Mouse (Mus musculus) cerebellum, adult 2 months (tissue): ENCODE data around the gene Ube2n.

Experiments used
- CTCF ChIP-seq: fragments of 200-500 bp; IDR thresholded peaks from 2 replicates; pipeline ENCODE4 v1.5.1; 2011; ENCODE audit warnings: low read depth, mild to moderate bottlenecking, control low read depth, low read length, moderate library complexity, borderline replicate concordance; ENCODE audit not compliant: insufficient read depth
- POLR2A ChIP-seq: fragments of 200-500 bp; IDR thresholded peaks from 2 replicates; pipeline ENCODE4 v1.6.1; 2011; ENCODE audit warnings: low read length, control low read depth, borderline replicate concordance; ENCODE audit not compliant: insufficient read depth

GRCm38 (mm10) chr10:95557337-95557828, 42.4 kb downstream of the Ube2n start:
- peak; percentile 59 for TF ChIP-seq CTCF
- TF ChIP-seq POLR2A = no peak
